Mouse (Mus musculus) R1 (cell line): ENCODE results near the gene Hist1h2ad.

Experiments used
- DNase-seq: peaks from one replicate; pipeline ENCODE4 v3.0.0-alpha.2; 2018; ENCODE audit warnings: low read depth, low spot score

Hist1h2ad gene

DNA sequence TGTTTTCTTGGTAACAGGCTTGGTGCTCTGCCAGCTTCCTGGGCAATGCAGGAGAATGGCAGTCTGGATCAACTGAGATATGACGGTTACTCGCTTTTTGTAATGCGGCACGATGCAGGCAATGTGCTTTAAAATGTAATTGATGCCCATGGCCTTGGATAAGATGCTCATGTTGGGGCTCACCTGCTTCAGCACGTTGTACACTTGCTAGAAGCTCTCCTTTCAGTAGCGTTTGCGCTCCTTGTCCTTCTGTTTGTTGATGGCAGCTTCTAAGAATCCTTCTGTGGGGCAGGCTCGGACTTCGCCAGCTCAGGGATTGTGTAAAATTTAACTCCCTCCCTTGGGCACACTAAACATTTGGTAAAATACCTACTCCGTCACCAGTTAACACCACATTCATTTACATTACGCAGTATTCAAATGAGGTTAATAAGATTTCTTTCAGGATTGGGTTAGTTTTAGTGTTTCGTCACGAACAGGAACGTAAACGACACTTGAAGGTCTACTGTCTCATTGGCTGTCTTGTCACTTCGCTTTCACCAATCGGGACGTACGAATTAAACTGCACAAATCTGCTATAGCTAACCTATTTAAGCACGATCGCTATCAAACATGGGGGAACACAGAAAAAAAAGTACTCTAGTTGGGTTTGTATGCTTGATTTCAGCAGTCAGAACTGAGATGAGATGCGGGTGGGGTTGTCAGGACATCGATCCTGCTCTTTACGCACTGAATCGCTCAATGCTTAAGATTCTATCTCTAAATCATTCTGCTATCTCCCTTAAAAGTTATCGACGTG is 46.8 kb downstream of the Hist1h2ad start, which contains the start of gene Hist1h2be:
Gene Hist1h2be (minus strand): TSS at position 392 of the 799 bp plus-strand sequence.
- DNase-seq, result peak; percentile 96

DNA sequence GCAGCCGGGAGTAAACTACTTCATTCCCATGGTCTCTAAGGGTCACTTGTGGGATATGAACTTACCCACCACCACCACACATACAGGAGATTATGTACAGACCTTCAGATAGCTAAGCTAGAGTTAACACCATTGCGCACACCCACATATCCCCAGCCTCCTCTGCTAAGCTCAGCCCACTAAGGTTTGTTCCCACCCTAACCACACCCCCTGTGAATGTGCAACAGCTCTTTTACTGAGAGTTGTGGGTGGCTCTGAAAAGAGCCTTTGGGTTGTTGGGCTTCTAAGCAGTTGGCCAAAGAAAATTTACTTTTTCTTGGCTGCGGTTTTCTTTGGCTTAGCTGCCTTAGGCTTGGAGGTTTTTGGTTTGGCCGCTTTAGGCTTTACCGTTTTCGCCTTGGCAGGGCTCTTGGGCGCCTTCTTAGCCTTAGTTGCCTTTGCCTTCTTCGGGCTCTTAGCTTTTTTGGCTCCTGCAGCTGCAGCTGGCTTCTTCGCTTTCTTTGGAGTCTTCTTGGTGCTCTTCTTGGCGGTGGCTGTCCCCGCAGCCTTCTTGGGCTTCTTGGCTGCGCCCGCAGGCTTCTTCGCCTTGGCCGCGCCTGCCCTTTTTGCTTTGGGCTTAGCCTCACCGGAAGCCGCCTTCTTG is 47.5 kb downstream of the Hist1h2ad start:
- peak; percentile 96 for DNase-seq

DNA sequence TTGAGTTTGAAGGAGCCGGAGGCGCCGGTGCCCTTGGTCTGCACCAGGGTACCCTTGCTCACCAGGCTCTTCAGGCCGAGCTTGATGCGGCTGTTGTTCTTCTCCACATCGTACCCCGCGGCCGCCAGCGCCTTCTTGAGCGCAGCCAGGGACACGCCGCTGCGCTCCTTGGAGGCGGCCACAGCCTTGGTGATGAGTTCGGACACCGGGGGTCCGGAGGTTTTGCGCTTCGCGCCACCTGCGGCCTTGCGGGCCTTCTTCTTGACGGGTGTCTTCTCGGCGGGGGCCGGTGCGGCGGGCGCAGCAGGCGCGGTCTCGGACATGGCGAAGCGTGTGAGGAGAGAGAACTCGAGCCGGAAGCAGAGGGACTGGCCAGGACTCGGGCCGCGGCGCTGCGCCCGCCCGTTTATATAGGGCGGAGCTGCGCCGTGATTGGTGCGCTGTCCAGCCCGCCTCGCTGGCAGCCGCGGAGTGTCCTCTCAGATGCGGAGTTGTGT is 48.0 kb downstream of the Hist1h2ad start, which contains the start of gene Hist1h1e:
Gene Hist1h1e (minus strand): TSS at position 384 of the 497 bp plus-strand sequence.
- peak; percentile 78 for DNase-seq

DNA sequence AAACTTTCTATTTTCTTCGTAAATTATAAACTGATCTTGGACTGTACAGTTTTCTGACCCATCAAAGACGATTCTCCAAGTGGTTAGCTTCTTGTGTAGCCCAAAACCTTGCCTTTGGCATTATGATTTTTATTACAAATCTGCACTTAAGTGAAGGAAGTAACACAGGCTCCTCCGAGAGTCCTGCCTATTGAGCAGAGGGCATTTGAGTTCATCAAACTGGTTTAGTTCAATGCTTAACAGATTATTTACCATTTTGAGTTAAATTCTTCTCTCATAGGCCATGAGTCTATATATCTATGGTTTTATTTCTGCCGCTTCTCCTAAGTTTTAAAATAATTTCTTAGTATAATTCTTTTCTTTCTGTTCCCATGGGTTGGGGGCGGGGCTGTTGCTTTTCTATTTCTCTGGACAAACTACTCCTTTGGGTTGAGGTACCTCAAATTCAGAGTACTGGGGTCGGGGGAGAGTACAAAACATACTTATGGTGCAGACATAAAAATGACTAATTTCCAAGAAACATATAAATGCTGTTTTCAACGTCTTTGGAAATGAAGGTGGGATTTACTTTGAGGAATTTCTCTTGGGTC is 48.8 kb downstream of the Hist1h2ad start:
- no peak for DNase-seq
